Mouse (Mus musculus): ENCODE data around the gene Chrna4. TPM values are rescaled to one million over a fixed set of nuclear protein-coding genes. Genes with fewer than 3 reads are reported as not detected.
A peak's percentile ranks its signal among the peaks of the same experiment; 100 is the strongest.

The Chrna4 gene
- 14.8 and 42.9 TPM in 2 replicates for polyA plus RNA-seq (2012; rRNA removed)

DNA sequence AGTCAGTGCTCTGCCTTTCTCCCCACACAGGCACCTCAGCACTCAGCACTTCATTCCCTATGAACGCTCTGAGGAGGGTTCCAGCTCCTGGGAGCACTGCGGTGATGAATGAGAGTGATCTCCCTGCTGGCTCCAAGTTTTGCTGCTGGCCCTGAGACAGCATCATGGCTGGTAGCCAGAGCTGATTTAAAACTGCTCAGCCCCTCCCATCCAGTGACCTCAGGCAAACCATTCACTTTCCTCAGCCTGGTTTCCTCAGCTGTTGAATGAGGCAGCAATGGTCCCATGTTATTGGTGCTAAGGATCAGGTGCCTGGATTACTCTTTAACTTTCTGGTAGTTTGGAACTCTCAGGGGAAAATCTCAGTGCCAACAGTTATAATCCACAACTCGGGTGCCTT is at the start of gene Chrna4:
Chrna4 (minus strand) TSS at position 110 of the 400 bp plus-strand sequence.
- DNase-seq (ENCODE audit: low read depth): peak; percentile 80
- TF ChIP-seq POLR2A (IDR thresholded peaks at IDR 0.05; ENCODE audit: borderline replicate concordance, extremely low read depth, insufficient read depth, insufficient read length, poor library complexity, severe bottlenecking) (no peak), CTCF (IDR thresholded peaks at IDR 0.05; ENCODE audit: borderline replicate concordance, extremely low read depth, insufficient read depth, insufficient read length) (no peak)

DNA sequence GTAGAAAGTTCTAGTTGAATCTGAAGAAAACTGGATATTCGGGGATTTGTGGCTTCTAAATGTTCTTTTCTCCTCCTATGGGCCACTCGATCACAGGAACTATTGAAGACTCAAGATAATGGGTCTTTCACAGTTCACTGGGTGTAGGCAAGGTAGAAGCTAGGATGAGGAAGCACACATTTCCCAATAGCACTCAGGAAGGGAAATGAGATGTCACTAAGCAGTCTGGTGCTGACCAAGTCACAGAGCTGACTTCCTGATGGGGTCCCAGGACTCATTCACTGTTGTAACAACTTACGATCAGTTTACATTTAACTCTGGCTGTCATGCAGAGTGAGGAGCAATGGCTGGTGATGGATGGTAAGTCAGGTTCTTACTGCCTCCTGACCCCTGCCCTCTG is 46.8 kb upstream of the Chrna4 start:
- no peak for DNase-seq (ENCODE audit: low read depth)
- TF ChIP-seq CTCF (IDR thresholded peaks at IDR 0.05; ENCODE audit: borderline replicate concordance, extremely low read depth, insufficient read depth, insufficient read length) (no peak), POLR2A (IDR thresholded peaks at IDR 0.05; ENCODE audit: borderline replicate concordance, extremely low read depth, insufficient read depth, insufficient read length, poor library complexity, severe bottlenecking) (no peak)

DNA sequence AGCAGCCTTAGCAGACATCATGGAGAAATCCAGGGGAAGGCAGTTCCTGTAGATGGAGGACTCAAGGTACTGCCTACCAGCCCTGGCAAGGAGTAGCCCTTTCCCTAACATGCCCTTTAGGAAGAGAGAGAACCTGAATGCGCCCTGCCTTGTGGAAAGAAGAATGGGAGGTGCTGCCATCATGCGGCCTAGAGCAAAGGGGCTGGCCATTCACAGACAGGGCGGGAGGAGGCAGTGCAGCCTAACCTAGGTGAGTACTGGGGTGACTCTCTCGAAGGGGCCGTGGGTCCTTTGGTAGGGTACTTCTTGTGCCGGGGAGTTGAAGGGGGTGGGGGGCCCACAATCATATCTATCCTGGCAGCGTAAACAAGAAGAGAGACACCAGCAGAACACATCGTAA is 41.7 kb upstream of the Chrna4 start:
- TF ChIP-seq POLR2A (IDR thresholded peaks at IDR 0.05; ENCODE audit: borderline replicate concordance, extremely low read depth, insufficient read depth, insufficient read length, poor library complexity, severe bottlenecking) (no peak), CTCF (IDR thresholded peaks at IDR 0.05; ENCODE audit: borderline replicate concordance, extremely low read depth, insufficient read depth, insufficient read length) (peak; percentile 20; the same call in 1 of the 2 replicates)
- no peak for DNase-seq (ENCODE audit: low read depth)

DNA sequence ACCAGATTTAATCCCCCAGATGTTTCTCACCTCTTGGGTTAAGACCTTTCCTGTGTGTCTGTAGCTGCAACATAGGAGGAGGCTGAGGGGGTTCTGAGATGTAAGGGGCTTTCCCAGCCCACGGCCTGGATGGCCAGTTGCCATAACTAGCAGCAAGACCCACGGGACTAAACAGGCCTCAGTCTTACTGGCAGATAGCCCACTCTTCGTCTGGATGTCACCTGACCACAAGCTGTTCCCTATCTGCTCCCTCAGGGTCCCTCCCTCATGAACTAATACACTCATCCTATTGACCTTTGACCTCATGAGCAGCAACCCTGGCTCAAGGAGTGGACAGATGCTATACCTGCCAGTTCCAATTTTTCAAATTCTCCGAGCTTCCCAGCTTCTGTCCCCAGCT is 40.6 kb upstream of the Chrna4 start:
- TF ChIP-seq CTCF (IDR thresholded peaks at IDR 0.05; ENCODE audit: borderline replicate concordance, extremely low read depth, insufficient read depth, insufficient read length): no peak
- no peak for TF ChIP-seq POLR2A (IDR thresholded peaks at IDR 0.05; ENCODE audit: borderline replicate concordance, extremely low read depth, insufficient read depth, insufficient read length, poor library complexity, severe bottlenecking)
- peak; percentile 8 for DNase-seq (ENCODE audit: low read depth)

DNA sequence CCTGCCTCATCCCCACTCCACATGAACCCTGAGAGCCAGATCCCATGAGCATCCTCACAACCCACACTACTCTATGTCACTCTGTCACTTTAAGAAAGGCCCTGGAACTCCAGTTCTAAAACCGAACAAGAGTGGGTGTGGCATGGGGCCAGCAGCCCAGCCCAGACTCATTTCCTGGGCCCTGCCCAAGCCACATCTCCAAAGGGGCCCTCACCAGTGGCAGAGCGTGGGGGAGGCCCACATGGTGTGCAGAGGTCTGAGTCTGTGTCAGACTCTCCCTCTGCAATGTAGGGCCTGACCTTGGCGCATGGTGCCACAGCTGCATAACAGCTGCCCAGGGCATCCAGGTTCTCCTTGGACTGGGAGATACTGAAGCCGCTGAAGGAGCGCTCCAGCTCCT is 37.5 kb upstream of the Chrna4 start:
- no peak for DNase-seq (ENCODE audit: low read depth)

DNA sequence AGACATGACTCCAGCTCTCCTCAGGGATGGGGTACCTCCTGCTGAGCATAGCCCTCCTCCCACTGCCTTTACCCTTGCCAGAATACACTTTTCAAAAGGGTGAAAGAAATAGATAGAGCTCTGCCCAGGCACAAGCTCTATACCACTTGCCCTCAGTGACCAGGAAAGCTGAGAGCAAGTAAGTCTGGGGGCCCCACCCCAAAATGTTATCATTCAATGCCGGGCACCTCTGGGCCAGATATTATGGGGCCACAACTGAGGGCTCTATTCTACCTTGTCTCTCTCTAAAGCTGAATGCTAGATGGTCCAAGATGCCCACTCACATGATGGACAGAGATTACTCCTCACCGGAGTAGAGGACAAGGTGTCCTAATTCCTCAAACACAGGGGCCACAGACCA is 36.2 kb upstream of the Chrna4 start:
- DNase-seq (ENCODE audit: low read depth): no peak
- no peak for TF ChIP-seq CTCF (IDR thresholded peaks at IDR 0.05; ENCODE audit: borderline replicate concordance, extremely low read depth, insufficient read depth, insufficient read length)
- no peak for TF ChIP-seq POLR2A (IDR thresholded peaks at IDR 0.05; ENCODE audit: borderline replicate concordance, extremely low read depth, insufficient read depth, insufficient read length, poor library complexity, severe bottlenecking)

More for the DNA sequence above, 37.5 kb upstream of the Chrna4 start:
- no peak for TF ChIP-seq POLR2A (IDR thresholded peaks at IDR 0.05; ENCODE audit: borderline replicate concordance, extremely low read depth, insufficient read depth, insufficient read length, poor library complexity, severe bottlenecking)
- TF ChIP-seq CTCF (IDR thresholded peaks at IDR 0.05; ENCODE audit: borderline replicate concordance, extremely low read depth, insufficient read depth, insufficient read length): no peak

DNA sequence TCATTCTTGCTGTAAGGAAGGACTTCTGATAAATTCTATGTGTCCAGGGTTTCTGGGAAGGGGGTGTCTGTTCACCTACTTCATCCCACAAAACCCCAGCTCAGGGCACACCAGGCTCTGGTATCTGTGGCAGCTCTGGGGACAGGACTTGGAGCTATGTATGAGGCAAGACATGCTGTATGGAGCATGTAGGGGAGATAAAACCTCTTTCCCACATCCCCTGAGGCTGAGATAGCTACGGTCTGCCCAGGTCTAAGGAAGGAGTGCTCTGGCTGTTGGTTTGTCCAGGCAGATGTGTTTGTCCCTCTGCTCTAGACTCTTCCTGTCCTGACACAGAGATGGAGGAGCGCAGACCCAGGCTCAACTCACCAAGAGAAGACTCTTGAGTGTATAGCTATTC is 35.6 kb upstream of the Chrna4 start:
- DNase-seq (ENCODE audit: low read depth): no peak
- TF ChIP-seq CTCF (IDR thresholded peaks at IDR 0.05; ENCODE audit: borderline replicate concordance, extremely low read depth, insufficient read depth, insufficient read length) (no peak), POLR2A (IDR thresholded peaks at IDR 0.05; ENCODE audit: borderline replicate concordance, extremely low read depth, insufficient read depth, insufficient read length, poor library complexity, severe bottlenecking) (no peak)

DNA sequence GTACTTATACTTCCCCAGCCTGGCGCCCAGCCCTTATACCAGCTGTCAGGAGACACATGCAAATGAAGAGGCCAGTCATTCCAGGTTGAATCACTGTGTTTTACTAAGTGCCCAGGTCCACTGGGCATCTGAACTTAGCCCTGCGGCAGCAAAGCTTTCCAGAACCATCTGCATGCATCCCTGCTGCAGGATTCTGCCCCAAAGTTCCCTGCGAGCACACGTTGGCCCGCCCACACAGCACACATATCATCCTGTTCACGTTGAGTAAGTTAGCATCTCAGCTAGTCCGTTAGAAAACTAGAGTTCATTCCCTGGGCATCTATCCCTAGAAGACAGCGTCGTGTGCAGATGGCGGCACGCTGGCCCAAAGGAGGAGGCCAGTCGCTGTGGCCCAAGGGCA is 32.2 kb upstream of the Chrna4 start:
- DNase-seq (ENCODE audit: low read depth): no peak
- TF ChIP-seq POLR2A (IDR thresholded peaks at IDR 0.05; ENCODE audit: borderline replicate concordance, extremely low read depth, insufficient read depth, insufficient read length, poor library complexity, severe bottlenecking) (no peak), CTCF (IDR thresholded peaks at IDR 0.05; ENCODE audit: borderline replicate concordance, extremely low read depth, insufficient read depth, insufficient read length) (no peak)

DNA sequence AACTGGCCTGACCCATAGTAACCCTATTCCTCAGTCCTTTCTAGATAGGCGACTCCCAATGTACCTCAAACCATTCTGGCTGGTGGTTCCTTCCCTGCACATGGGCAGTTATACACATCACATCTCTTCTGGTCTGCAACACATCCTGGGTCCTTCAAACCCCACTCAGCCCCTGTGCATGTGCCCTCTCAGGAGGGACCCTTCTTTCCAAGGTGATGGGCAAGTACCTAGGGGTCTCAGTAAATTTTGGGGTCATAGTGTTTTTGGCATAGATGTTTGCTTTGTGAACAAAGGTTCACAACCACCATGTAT is 29.0 kb upstream of the Chrna4 start:
- no peak for DNase-seq (ENCODE audit: low read depth)
- TF ChIP-seq POLR2A (IDR thresholded peaks at IDR 0.05; ENCODE audit: borderline replicate concordance, extremely low read depth, insufficient read depth, insufficient read length, poor library complexity, severe bottlenecking) (no peak), CTCF (IDR thresholded peaks at IDR 0.05; ENCODE audit: borderline replicate concordance, extremely low read depth, insufficient read depth, insufficient read length) (no peak)

DNA sequence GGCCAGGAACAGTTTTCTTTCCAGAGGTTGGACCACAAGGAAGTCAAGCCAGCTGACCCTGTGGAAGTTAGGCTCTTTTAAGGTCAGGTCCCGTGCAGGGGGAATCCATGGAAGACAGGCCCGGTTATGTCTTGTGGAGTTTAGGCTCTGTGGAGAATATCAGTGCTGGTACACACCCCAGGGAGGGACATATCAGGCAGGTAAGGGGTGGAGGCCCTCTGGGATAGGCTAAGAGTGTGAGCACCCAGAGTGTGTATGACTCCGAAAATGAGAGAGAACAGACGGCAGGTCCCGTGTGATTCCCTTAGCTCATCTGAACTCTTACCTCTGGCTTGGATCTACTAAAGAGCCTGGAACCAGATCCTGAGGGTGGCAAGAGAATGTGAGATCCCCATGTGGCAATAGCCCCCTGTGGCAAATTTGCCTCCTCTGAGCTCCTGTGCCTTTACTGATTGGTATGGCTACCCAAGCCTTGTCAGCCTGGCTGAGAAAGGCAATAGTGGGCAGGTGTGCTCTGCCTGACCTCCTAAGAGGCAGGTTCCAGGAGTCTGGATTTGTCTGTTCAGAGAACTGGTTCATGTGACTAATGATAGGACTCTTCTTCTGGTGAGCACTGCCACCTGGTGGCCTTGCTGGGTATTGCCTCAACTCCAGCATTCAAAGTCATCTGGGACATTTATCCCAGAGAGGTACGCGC is 28.5 kb upstream of the Chrna4 start:
- TF ChIP-seq POLR2A (IDR thresholded peaks at IDR 0.05; ENCODE audit: borderline replicate concordance, extremely low read depth, insufficient read depth, insufficient read length, poor library complexity, severe bottlenecking) (no peak), CTCF (IDR thresholded peaks at IDR 0.05; ENCODE audit: borderline replicate concordance, extremely low read depth, insufficient read depth, insufficient read length) (peak; percentile 91)
- peak; percentile 88 for DNase-seq (ENCODE audit: low read depth)

DNA sequence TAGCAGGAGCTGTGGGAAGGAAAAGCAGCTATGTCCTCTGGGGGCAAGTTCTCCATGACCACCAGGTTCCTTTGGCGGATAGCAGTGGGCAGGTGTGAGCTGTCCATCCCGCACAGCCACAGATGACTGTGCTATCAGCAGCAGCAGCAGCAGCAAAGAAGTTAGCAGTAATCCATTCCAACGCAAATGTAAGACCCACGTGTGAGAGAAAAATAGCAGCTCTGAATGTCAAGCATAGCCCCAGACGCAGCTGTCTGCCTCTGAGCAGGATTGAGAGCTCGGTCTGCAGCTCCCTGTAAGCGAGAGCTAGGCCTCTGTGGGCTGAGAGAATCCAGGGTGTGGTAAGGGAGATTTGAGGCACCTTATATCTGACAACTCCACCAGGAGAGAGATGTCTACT is 26.8 kb upstream of the Chrna4 start:
- no peak for DNase-seq (ENCODE audit: low read depth)
- TF ChIP-seq POLR2A (IDR thresholded peaks at IDR 0.05; ENCODE audit: borderline replicate concordance, extremely low read depth, insufficient read depth, insufficient read length, poor library complexity, severe bottlenecking) (no peak), CTCF (IDR thresholded peaks at IDR 0.05; ENCODE audit: borderline replicate concordance, extremely low read depth, insufficient read depth, insufficient read length) (no peak)

DNA sequence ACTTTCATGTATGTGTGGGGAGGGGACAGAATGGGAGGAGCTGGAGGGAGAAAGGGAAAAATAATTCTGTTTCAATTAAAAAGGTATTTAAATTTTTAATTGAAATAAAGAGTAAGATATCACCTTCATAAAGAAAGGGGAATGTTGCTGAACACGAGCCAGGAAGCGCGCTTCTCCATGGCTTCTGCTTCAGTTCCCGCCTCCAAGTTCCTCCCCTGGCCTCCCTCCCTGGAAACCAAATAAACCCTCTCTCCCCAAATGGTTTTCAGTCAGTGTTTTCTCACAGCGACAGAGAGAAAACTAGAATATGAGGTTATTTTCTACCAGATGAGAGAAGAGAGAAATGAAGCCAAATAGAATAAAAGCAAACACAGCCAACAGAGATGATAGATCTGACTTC is 25.2 kb upstream of the Chrna4 start:
- no peak for TF ChIP-seq POLR2A (IDR thresholded peaks at IDR 0.05; ENCODE audit: borderline replicate concordance, extremely low read depth, insufficient read depth, insufficient read length, poor library complexity, severe bottlenecking)
- no peak for TF ChIP-seq CTCF (IDR thresholded peaks at IDR 0.05; ENCODE audit: borderline replicate concordance, extremely low read depth, insufficient read depth, insufficient read length)
- no peak for DNase-seq (ENCODE audit: low read depth)
